Mouse (Mus musculus): ENCODE results near the gene Gtf2ird1.

- TF ChIP-seq POLR2A (IDR thresholded peaks at IDR 0.05; ENCODE audit: insufficient read length, low read depth) (no peak), CEBPB (IDR thresholded peaks at IDR 0.05; ENCODE audit: insufficient read depth, poor library complexity, severe bottlenecking) (no peak), USF1 (IDR thresholded peaks at IDR 0.05; ENCODE audit: low read depth) (no peak), MYOD1 (IDR thresholded peaks at IDR 0.05; ENCODE audit: control insufficient read depth in 1 of 3, insufficient read length in 2 of 3, low read depth in 2 of 3) (peak in 1 of 3 experiments; percentile 42), REST (IDR thresholded peaks at IDR 0.05; ENCODE audit: insufficient read depth, insufficient read length) (no peak), MAX (IDR thresholded peaks at IDR 0.05; ENCODE audit: low read depth) (no peak)
Observed at GRCm38 (mm10) chr5:134353117-134353516, 103.4 kb downstream of the Gtf2ird1 start.

All from myocyte (in vitro differentiated cells).